Mouse (Mus musculus): ENCODE data around the gene Fam43a.

GRCm38 (mm10) chr16:30604807-30605137 lies 5.2 kb downstream of the Fam43a start:
- TF ChIP-seq CTCF (IDR thresholded peaks at IDR 0.05; ENCODE audit: borderline replicate concordance, insufficient read depth, low read length) (no peak), POLR2A (IDR thresholded peaks at IDR 0.05; ENCODE audit: low read depth, low read length) (no peak)

All from embryonic fibroblast, embryonic 13.5 days (primary cell).